Mouse (Mus musculus): ENCODE measurements around the gene Fndc1. TPM values are rescaled to one million over a fixed set of nuclear protein-coding genes. Genes with fewer than 3 reads are reported as not detected.
A peak's percentile ranks its signal among the peaks of the same experiment; 100 is the strongest.

The Fndc1 gene
- polyA plus RNA-seq, 1 experiment from 2014 or later, result 88.8 TPM

GRCm38 (mm10) chr17:7814433-7814832 is 12.7 kb downstream of the Fndc1 start:
- H3K4me2 ChIP-seq, result no peak overlapping the region
- no peak overlapping the region for H3K4me3 ChIP-seq
- no peak for ATAC-seq (ENCODE audit: insufficient number of reproducible peaks, low FRiP score, low TSS enrichment, low read depth)
- 47% methylated on average over 3 of the region's 3 CpGs for WGBS
- H3K9me3 ChIP-seq, result no peaks in the 10 kb centered on the region
- H3K9ac ChIP-seq, result no peak overlapping the region
- H3K36me3 ChIP-seq, result no peaks in the 10 kb centered on the region
- no peak overlapping the region for H3K27ac ChIP-seq
- H3K27me3 ChIP-seq, result 0 out of 2 replicates have a peak, but pooled peaks cover 5% of the 10 kb centered on the region
- H3K4me1 ChIP-seq, result no peaks in the 10 kb centered on the region

- no peaks in the 10 kb centered on the region for H3K9me3 ChIP-seq
- no peak overlapping the region for H3K4me2 ChIP-seq
- no peak for ATAC-seq (ENCODE audit: insufficient number of reproducible peaks, low FRiP score, low TSS enrichment, low read depth)
- 80% methylated on average over 2 of the region's 2 CpGs for WGBS
- no peak overlapping the region for H3K27ac ChIP-seq
- no peak overlapping the region for H3K4me3 ChIP-seq
- H3K4me1 ChIP-seq, result peaks cover 3% of the 10 kb centered on the region; the same call in 1 of the 2 replicates
- H3K27me3 ChIP-seq, result no peaks in the 10 kb centered on the region
- H3K9ac ChIP-seq, result no peak overlapping the region
- no peaks in the 10 kb centered on the region for H3K36me3 ChIP-seq
Observed at GRCm38 (mm10) chr17:7808043-7808442, 19.1 kb downstream of the Fndc1 start.

- WGBS, result 61% methylated on average over 6 of the region's 6 CpGs
- Histone ChIP-seq H3K9me3 (no peaks in the 10 kb centered on the region), H3K27me3 (no peaks in the 10 kb centered on the region), H3K4me1 (peaks cover 19% of the 10 kb centered on the region), H3K4me3 (no peak overlapping the region), H3K27ac (no peak overlapping the region), H3K36me3 (no peaks in the 10 kb centered on the region), H3K9ac (no peak overlapping the region), H3K4me2 (no peak overlapping the region)
- ATAC-seq (ENCODE audit: insufficient number of reproducible peaks, low FRiP score, low TSS enrichment, low read depth), result no peak
Observed at GRCm38 (mm10) chr17:7805105-7805504, 22.0 kb downstream of the Fndc1 start.

- ATAC-seq (ENCODE audit: insufficient number of reproducible peaks, low FRiP score, low TSS enrichment, low read depth), result no peak
- Histone ChIP-seq H3K9me3 (no peaks in the 10 kb centered on the region), H3K4me3 (no peak overlapping the region), H3K4me2 (no peak overlapping the region), H3K4me1 (peaks cover 19% of the 10 kb centered on the region), H3K36me3 (no peaks in the 10 kb centered on the region), H3K9ac (no peak overlapping the region), H3K27me3 (no peaks in the 10 kb centered on the region), H3K27ac (peak overlapping the region; percentile 30)
- 46% methylated on average over 9 of the region's 9 CpGs for WGBS
Observed at GRCm38 (mm10) chr17:7802483-7802882, 24.6 kb downstream of the Fndc1 start.

GRCm38 (mm10) chr17:7799894-7800293 is 27.2 kb downstream of the Fndc1 start:
- Histone ChIP-seq H3K27me3 (no peaks in the 10 kb centered on the region), H3K4me1 (peaks cover 19% of the 10 kb centered on the region), H3K27ac (no peak overlapping the region), H3K9ac (no peak overlapping the region), H3K4me3 (no peak overlapping the region), H3K4me2 (no peak overlapping the region), H3K36me3 (no peaks in the 10 kb centered on the region), H3K9me3 (no peaks in the 10 kb centered on the region)
- 66% methylated on average over 3 of the region's 3 CpGs for whole genome bisulfite sequencing
- ATAC-seq (ENCODE audit: insufficient number of reproducible peaks, low FRiP score, low TSS enrichment, low read depth), result no peak

GRCm38 (mm10) chr17:7795584-7795983 is 31.5 kb downstream of the Fndc1 start:
- Histone ChIP-seq H3K36me3 (no peaks in the 10 kb centered on the region), H3K27me3 (no peaks in the 10 kb centered on the region), H3K9me3 (no peaks in the 10 kb centered on the region), H3K4me2 (no peak overlapping the region), H3K4me3 (no peak overlapping the region), H3K9ac (no peak overlapping the region), H3K4me1 (peaks cover 8% of the 10 kb centered on the region; the same call in 1 of the 2 replicates), H3K27ac (no peak overlapping the region)
- 76% methylated on average over 8 of the region's 8 CpGs for WGBS
- no peak for ATAC-seq (ENCODE audit: insufficient number of reproducible peaks, low FRiP score, low TSS enrichment, low read depth)

GRCm38 (mm10) chr17:7795168-7795567 is 31.9 kb downstream of the Fndc1 start:
- H3K9me3 ChIP-seq, result no peaks in the 10 kb centered on the region
- no peak overlapping the region for H3K27ac ChIP-seq
- ATAC-seq (ENCODE audit: insufficient number of reproducible peaks, low FRiP score, low TSS enrichment, low read depth), result no peak
- H3K9ac ChIP-seq, result no peak overlapping the region
- no peak overlapping the region for H3K4me2 ChIP-seq
- H3K27me3 ChIP-seq, result no peaks in the 10 kb centered on the region
- no peaks in the 10 kb centered on the region for H3K36me3 ChIP-seq
- 64% methylated on average over 2 of the region's 2 CpGs for WGBS
- no peak overlapping the region for H3K4me3 ChIP-seq
- peaks cover 9% of the 10 kb centered on the region; the same call in 1 of the 2 replicates for H3K4me1 ChIP-seq

- no peak for ATAC-seq (ENCODE audit: insufficient number of reproducible peaks, low FRiP score, low TSS enrichment, low read depth)
- no peaks in the 10 kb centered on the region for H3K27me3 ChIP-seq
- WGBS, result 71% methylated on average over 6 of the region's 6 CpGs
- H3K9ac ChIP-seq, result no peak overlapping the region
- no peaks in the 10 kb centered on the region for H3K9me3 ChIP-seq
- peaks cover 9% of the 10 kb centered on the region; the same call in 1 of the 2 replicates for H3K4me1 ChIP-seq
- no peak overlapping the region for H3K4me3 ChIP-seq
- H3K27ac ChIP-seq, result no peak overlapping the region
- no peaks in the 10 kb centered on the region for H3K36me3 ChIP-seq
- no peak overlapping the region for H3K4me2 ChIP-seq
Observed at GRCm38 (mm10) chr17:7794093-7794492, 33.0 kb downstream of the Fndc1 start.

GRCm38 (mm10) chr17:7790512-7790911 is 36.6 kb downstream of the Fndc1 start:
- H3K27me3 ChIP-seq, result no peaks in the 10 kb centered on the region
- H3K9me3 ChIP-seq, result no peaks in the 10 kb centered on the region
- H3K9ac ChIP-seq, result no peak overlapping the region
- 70% methylated on average over 3 of the region's 3 CpGs for WGBS
- no peak overlapping the region; the same call in 1 of the 2 replicates for H3K27ac ChIP-seq
- ATAC-seq (ENCODE audit: insufficient number of reproducible peaks, low FRiP score, low TSS enrichment, low read depth), result no peak
- no peaks in the 10 kb centered on the region for H3K36me3 ChIP-seq
- H3K4me1 ChIP-seq, result peaks cover 16% of the 10 kb centered on the region; the same call in 1 of the 2 replicates
- no peak overlapping the region for H3K4me3 ChIP-seq
- H3K4me2 ChIP-seq, result no peak overlapping the region

- Histone ChIP-seq H3K9ac (no peak overlapping the region), H3K27me3 (0 out of 2 replicates have a peak, but pooled peaks cover 4% of the 10 kb centered on the region), H3K36me3 (no peaks in the 10 kb centered on the region), H3K27ac (no peak overlapping the region), H3K4me1 (0 out of 2 replicates have a peak, but pooled peaks cover 2% of the 10 kb centered on the region), H3K9me3 (no peaks in the 10 kb centered on the region), H3K4me2 (no peak overlapping the region), H3K4me3 (no peak overlapping the region)
- 80% methylated on average over 3 of the region's 3 CpGs for whole genome bisulfite sequencing
- ATAC-seq (ENCODE audit: insufficient number of reproducible peaks, low FRiP score, low TSS enrichment, low read depth), result no peak
Observed at GRCm38 (mm10) chr17:7774101-7774500, 53.0 kb downstream of the Fndc1 start.

GRCm38 (mm10) chr17:7759786-7760185 is 67.3 kb downstream of the Fndc1 start:
- peaks cover 3% of the 10 kb centered on the region; the same call in 1 of the 2 replicates for H3K36me3 ChIP-seq
- no peak overlapping the region for H3K9ac ChIP-seq
- no peak overlapping the region for H3K27ac ChIP-seq
- H3K9me3 ChIP-seq, result no peaks in the 10 kb centered on the region
- no peak for ATAC-seq (ENCODE audit: insufficient number of reproducible peaks, low FRiP score, low TSS enrichment, low read depth)
- H3K4me1 ChIP-seq, result no peaks in the 10 kb centered on the region
- no peak overlapping the region for H3K4me3 ChIP-seq
- no peaks in the 10 kb centered on the region for H3K27me3 ChIP-seq
- WGBS, result 71% methylated on average over 4 of the region's 4 CpGs
- H3K4me2 ChIP-seq, result no peak overlapping the region

GRCm38 (mm10) chr17:7755001-7755400 is 72.1 kb downstream of the Fndc1 start:
- no peaks in the 10 kb centered on the region for H3K27me3 ChIP-seq
- no peak overlapping the region for H3K4me3 ChIP-seq
- no peaks in the 10 kb centered on the region for H3K9me3 ChIP-seq
- no peak for ATAC-seq (ENCODE audit: insufficient number of reproducible peaks, low FRiP score, low TSS enrichment, low read depth)
- H3K4me1 ChIP-seq, result no peaks in the 10 kb centered on the region
- no peak overlapping the region for H3K9ac ChIP-seq
- WGBS, result 86% methylated on average over 11 of the region's 11 CpGs
- peaks cover 3% of the 10 kb centered on the region; the same call in 1 of the 2 replicates for H3K36me3 ChIP-seq
- no peak overlapping the region for H3K27ac ChIP-seq
- H3K4me2 ChIP-seq, result no peak overlapping the region

- ATAC-seq (ENCODE audit: insufficient number of reproducible peaks, low FRiP score, low TSS enrichment, low read depth), result no peak
- 78% methylated on average over 7 of the region's 7 CpGs for WGBS
- no peaks in the 10 kb centered on the region for H3K27me3 ChIP-seq
- H3K4me2 ChIP-seq, result no peak overlapping the region
- no peak overlapping the region for H3K9ac ChIP-seq
- no peaks in the 10 kb centered on the region for H3K9me3 ChIP-seq
- H3K36me3 ChIP-seq, result peaks cover 6% of the 10 kb centered on the region; the same call in 1 of the 2 replicates
- no peak overlapping the region for H3K4me3 ChIP-seq
- no peak overlapping the region for H3K27ac ChIP-seq
- H3K4me1 ChIP-seq, result no peaks in the 10 kb centered on the region
Observed at GRCm38 (mm10) chr17:7753383-7753782, 73.7 kb downstream of the Fndc1 start.

Data from limb, embryonic 15.5 days (tissue).